Mouse (Mus musculus) left cerebral cortex, adult 18-20 months (tissue): Measurements from ENCODE around the gene Pde1a. TPM values are rescaled to one million over a fixed set of nuclear protein-coding genes. Genes with fewer than 3 reads are reported as not detected.

Experiments
- DNase-seq, 2 experiments: peaks; one replicate each; pipeline ENCODE4 v3.0.0; 2021 to 2022; ENCODE audit warnings: low spot score in 2 of 2, mixed read lengths in 1 of 2
- total RNA-seq, 2 experiments: library from RNA; stranded (reverse); gene quantifications; 2 replicates each; pipeline ENCODE4 v1.2.3; 2021

Pde1a gene
- total RNA-seq, 2 experiments from 2014 or later, result 152 to 160 TPM

- DNase-seq, result no peak
These were observed 303.4 kb downstream of the Pde1a start for GRCm38 (mm10) chr2:79825853-79826252.

GRCm38 (mm10) chr2:79819543-79819942, 309.7 kb downstream of the Pde1a start:
- DNase-seq, result no peak

- DNase-seq, result no peak
These were observed 313.4 kb downstream of the Pde1a start for GRCm38 (mm10) chr2:79815708-79816484.

- no peak for DNase-seq
These were observed 330.6 kb downstream of the Pde1a start for GRCm38 (mm10) chr2:79798627-79799026.

GRCm38 (mm10) chr2:79797444-79797843, 331.8 kb downstream of the Pde1a start:
- DNase-seq, result no peak

- DNase-seq, result no peak
These were observed 336.1 kb downstream of the Pde1a start for GRCm38 (mm10) chr2:79793186-79793585.

- DNase-seq, result no peak
These were observed 342.8 kb downstream of the Pde1a start for GRCm38 (mm10) chr2:79786467-79786866.

GRCm38 (mm10) chr2:79785541-79786134, 343.6 kb downstream of the Pde1a start:
- no peak for DNase-seq

Other genes starting within 250 kb of the Pde1a start
- gene Prdx6b, start 163.0 kb upstream of the Pde1a start, total RNA-seq, result not detected
- 10 to 100 TPM; 68.2 to 72.4 TPM for gene Dnajc10, start 186.0 kb upstream of the Pde1a start, total RNA-seq